Mouse (Mus musculus): ENCODE measurements around the gene Ccni. TPM values are rescaled to one million over a fixed set of nuclear protein-coding genes. Genes with fewer than 3 reads are reported as not detected.

Ccni gene
- polyA plus RNA-seq (2012; rRNA removed): 36.8 and 117 TPM in 2 replicates

DNA sequence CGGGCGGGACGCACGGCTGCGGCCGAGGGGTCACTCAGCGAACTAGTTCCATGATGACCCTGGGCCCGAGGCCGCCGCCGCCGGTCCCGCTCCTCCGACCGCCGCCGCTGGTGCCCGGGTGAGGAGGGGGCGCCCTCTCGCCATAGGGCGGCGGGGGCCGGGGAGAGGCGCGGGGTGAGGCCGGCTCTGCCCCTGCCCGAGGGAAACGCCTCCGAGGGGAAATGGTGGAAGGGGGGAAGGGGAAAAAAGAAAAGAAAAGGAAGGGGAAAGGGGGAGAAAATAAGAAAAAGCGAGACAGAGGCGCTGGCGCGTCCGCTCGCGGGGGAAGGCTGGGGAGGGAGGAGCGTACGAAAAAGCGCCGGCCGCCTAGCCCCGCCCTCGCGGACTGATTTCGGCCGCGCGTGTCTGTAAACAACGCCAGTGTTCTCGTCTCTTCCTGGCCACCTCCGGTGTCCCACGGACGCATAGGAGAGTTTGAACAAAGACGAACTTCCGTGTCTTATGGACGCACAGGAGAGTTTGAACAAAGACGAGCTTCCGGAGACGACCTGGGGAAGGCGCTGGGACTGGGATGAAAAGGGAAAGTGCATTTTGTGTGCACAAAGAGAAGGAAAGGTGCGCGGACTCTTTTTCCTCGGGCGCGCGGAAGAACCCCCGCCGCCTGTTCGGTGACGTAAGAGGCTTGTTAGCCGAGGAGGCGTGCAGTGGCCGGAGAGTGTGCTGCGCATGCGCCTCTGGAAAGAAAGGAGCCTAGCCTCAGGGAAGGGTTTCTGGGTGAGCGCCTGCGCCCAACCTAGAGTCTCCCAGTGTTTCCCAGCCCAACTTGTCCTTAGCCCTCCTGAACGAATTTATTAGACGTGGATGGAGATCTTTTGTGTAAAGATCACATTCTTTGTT lies at the start of gene Ccni, which contains the start of gene 2010109A12Rik:
Gene Ccni (minus strand): TSS at position 387 of the 897 bp plus-strand sequence.
Gene 2010109A12Rik (plus strand): TSS at position 410 of the 897 bp plus-strand sequence.
- Histone ChIP-seq H3K4me1 (ENCODE audit: control insufficient read depth, insufficient read depth, insufficient read length, low read length) (no peaks in the 10 kb centered on the region), H3K27me3 (ENCODE audit: control insufficient read depth, insufficient read depth, low read length) (no peaks in the 10 kb centered on the region), H3K36me3 (ENCODE audit: control insufficient read depth, insufficient read depth, low read length) (peaks cover 5% of the 10 kb centered on the region), H3K4me3 (ENCODE audit: low read depth, low read length) (peak within 1 kb of the TSS; percentile 97), H3K27ac (ENCODE audit: insufficient read depth, low read depth, low read length) (peak within 1 kb of the TSS; percentile 88)
- TF ChIP-seq POLR2A (IDR thresholded peaks at IDR 0.05; ENCODE audit: low read depth, low read length) (peak; percentile 72), CTCF (IDR thresholded peaks at IDR 0.05; ENCODE audit: extremely low read depth, insufficient read length, insufficient replicate concordance, low read depth, low read length) (no peak)
- WGBS: under 1% methylated on average over 79 of the region's 79 CpGs

DNA sequence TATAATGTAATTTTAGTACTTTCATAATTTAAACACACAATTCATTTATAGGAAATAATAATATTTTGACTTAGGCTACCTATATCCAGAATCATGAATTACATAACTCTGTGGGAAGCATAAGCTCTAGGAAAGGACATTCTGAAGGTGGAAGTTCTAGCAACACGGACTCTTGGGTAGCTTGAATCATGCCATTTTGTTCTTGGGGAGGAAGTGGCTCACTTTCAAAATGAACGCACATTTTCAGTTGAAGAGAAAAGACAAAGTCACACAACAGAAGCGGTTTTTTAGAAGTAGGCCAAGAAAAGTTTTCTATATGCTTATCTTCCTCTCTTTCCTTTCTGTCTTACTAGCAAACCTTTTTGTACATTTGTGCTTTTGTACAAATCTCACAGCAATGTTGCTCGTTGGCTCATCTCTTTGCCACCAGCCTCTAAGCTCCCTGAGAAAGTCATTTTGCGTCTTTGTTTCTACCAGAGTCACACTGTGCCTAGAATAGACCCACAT lies 49.5 kb upstream of the Ccni start:
- no peak overlapping the region for H3K27ac ChIP-seq (ENCODE audit: insufficient read depth, low read depth, low read length)
- no peak overlapping the region for H3K4me3 ChIP-seq (ENCODE audit: low read depth, low read length)
- no peaks in the 10 kb centered on the region for H3K4me1 ChIP-seq (ENCODE audit: control insufficient read depth, insufficient read depth, insufficient read length, low read length)
- H3K36me3 ChIP-seq (ENCODE audit: control insufficient read depth, insufficient read depth, low read length): no peaks in the 10 kb centered on the region
- 84% methylated on average over 5 of the region's 5 CpGs for WGBS
- TF ChIP-seq POLR2A (IDR thresholded peaks at IDR 0.05; ENCODE audit: low read depth, low read length) (no peak), CTCF (IDR thresholded peaks at IDR 0.05; ENCODE audit: extremely low read depth, insufficient read length, insufficient replicate concordance, low read depth, low read length) (no peak)
- H3K27me3 ChIP-seq (ENCODE audit: control insufficient read depth, insufficient read depth, low read length): no peaks in the 10 kb centered on the region

- H3K36me3 ChIP-seq (ENCODE audit: control insufficient read depth, insufficient read depth, low read length): no peaks in the 10 kb centered on the region
- TF ChIP-seq POLR2A (IDR thresholded peaks at IDR 0.05; ENCODE audit: low read depth, low read length): no peak
- no peak for TF ChIP-seq CTCF (IDR thresholded peaks at IDR 0.05; ENCODE audit: extremely low read depth, insufficient read length, insufficient replicate concordance, low read depth, low read length)
- no peak overlapping the region for H3K4me3 ChIP-seq (ENCODE audit: low read depth, low read length)
- peak overlapping the region; percentile 7; the same call in 1 of the 2 replicates for H3K27ac ChIP-seq (ENCODE audit: insufficient read depth, low read depth, low read length)
- 0 out of 2 replicates have a peak, but pooled peaks cover 4% of the 10 kb centered on the region for H3K4me1 ChIP-seq (ENCODE audit: control insufficient read depth, insufficient read depth, insufficient read length, low read length)
- no peaks in the 10 kb centered on the region for H3K27me3 ChIP-seq (ENCODE audit: control insufficient read depth, insufficient read depth, low read length)
- WGBS: 62% methylated on average over 12 of the region's 12 CpGs
Measured at GRCm38 (mm10) chr5:93251001-93251760, 44.9 kb upstream of the Ccni start.

- 34% methylated on average over 6 of the region's 6 CpGs for WGBS
- no peaks in the 10 kb centered on the region for H3K36me3 ChIP-seq (ENCODE audit: control insufficient read depth, insufficient read depth, low read length)
- H3K4me1 ChIP-seq (ENCODE audit: control insufficient read depth, insufficient read depth, insufficient read length, low read length): 0 out of 2 replicates have a peak, but pooled peaks cover 4% of the 10 kb centered on the region
- H3K4me3 ChIP-seq (ENCODE audit: low read depth, low read length): no peak overlapping the region
- no peak overlapping the region for H3K27ac ChIP-seq (ENCODE audit: insufficient read depth, low read depth, low read length)
- H3K27me3 ChIP-seq (ENCODE audit: control insufficient read depth, insufficient read depth, low read length): no peaks in the 10 kb centered on the region
- TF ChIP-seq POLR2A (IDR thresholded peaks at IDR 0.05; ENCODE audit: low read depth, low read length) (no peak), CTCF (IDR thresholded peaks at IDR 0.05; ENCODE audit: extremely low read depth, insufficient read length, insufficient replicate concordance, low read depth, low read length) (no peak)
Measured at GRCm38 (mm10) chr5:93249940-93250578, 43.8 kb upstream of the Ccni start.

DNA sequence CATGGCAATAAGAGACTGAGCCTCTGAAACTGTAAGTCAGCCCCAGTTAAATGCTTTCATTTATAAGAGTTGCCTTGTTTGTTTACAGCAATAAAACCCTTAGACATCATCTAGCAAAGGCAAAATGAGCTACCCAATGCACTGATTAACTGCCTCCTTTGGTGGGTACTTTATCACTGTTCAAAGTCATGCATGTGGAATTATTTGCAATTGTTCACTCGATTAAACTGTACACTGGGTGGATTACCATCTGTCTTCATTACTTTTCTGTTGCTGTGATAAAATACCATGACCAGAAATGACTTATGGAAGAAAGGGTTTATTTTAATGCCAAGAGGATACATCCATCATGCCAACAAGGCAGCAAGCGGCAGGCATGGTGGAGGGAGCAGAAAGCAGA lies 39.0 kb upstream of the Ccni start:
- H3K27ac ChIP-seq (ENCODE audit: insufficient read depth, low read depth, low read length): no peak overlapping the region
- TF ChIP-seq POLR2A (IDR thresholded peaks at IDR 0.05; ENCODE audit: low read depth, low read length): no peak
- no peak for TF ChIP-seq CTCF (IDR thresholded peaks at IDR 0.05; ENCODE audit: extremely low read depth, insufficient read length, insufficient replicate concordance, low read depth, low read length)
- no peaks in the 10 kb centered on the region for H3K36me3 ChIP-seq (ENCODE audit: control insufficient read depth, insufficient read depth, low read length)
- no peak overlapping the region for H3K4me3 ChIP-seq (ENCODE audit: low read depth, low read length)
- H3K4me1 ChIP-seq (ENCODE audit: control insufficient read depth, insufficient read depth, insufficient read length, low read length): 0 out of 2 replicates have a peak, but pooled peaks cover 4% of the 10 kb centered on the region
- 89% methylated on average over 2 of the region's 2 CpGs for WGBS
- 0 out of 2 replicates have a peak, but pooled peaks cover 2% of the 10 kb centered on the region for H3K27me3 ChIP-seq (ENCODE audit: control insufficient read depth, insufficient read depth, low read length)

DNA sequence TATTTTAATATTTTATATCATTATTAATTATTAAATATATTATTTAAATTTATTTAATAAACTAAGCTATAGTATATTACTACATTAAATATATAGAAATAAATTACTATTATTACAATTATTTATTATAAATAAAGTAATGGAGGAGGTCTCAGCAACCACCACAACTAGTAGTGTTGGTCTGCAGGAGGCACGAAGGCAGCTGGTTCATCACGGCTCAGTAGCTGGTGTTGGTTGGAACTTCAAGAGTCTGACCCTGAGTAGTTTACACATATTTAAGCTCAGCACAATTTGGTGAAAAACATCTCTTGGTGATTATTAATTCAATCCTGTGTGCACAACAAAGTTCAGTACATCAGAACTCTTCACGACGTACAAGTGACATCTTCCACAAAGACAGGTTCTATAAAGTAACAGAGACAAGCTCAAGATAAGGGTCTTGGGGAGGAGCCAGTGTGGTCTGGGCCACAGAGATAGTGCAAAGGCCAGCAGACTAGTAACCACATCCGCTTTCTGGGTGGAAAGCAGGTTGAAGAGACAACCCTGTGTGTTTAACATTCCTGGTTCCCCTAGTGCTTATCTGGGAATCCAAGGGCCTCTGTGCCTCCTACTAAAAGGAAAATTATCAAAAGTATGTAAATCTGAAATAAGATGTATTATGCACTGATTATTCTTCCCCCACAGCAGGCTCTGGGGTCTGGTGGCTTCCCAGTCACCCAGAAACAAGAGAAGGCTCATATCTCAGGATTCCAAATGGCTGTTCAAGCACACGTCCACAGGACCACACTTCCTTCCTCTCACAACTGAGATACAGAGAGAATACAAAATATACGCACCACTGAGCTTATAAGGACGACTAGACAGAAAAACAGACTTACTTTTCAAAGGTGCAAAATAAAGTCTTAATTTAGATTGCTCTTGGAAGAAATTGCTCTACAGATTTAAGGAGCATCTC lies 33.6 kb upstream of the Ccni start:
- Histone ChIP-seq H3K36me3 (ENCODE audit: control insufficient read depth, insufficient read depth, low read length) (no peaks in the 10 kb centered on the region), H3K27me3 (ENCODE audit: control insufficient read depth, insufficient read depth, low read length) (0 out of 2 replicates have a peak, but pooled peaks cover 2% of the 10 kb centered on the region), H3K4me3 (ENCODE audit: low read depth, low read length) (no peak overlapping the region), H3K27ac (ENCODE audit: insufficient read depth, low read depth, low read length) (no peak overlapping the region), H3K4me1 (ENCODE audit: control insufficient read depth, insufficient read depth, insufficient read length, low read length) (no peaks in the 10 kb centered on the region)
- 73% methylated on average over 8 of the region's 8 CpGs for WGBS
- no peak for TF ChIP-seq CTCF (IDR thresholded peaks at IDR 0.05; ENCODE audit: extremely low read depth, insufficient read length, insufficient replicate concordance, low read depth, low read length)
- TF ChIP-seq POLR2A (IDR thresholded peaks at IDR 0.05; ENCODE audit: low read depth, low read length): no peak
